Mouse (Mus musculus): ENCODE data around the gene Znhit6. TPM values are rescaled to one million over a fixed set of nuclear protein-coding genes. Genes with fewer than 3 reads are reported as not detected.

Znhit6 gene
- 5.5 and 6.0 TPM in 2 replicates for polyA plus RNA-seq (2012; rRNA removed)

GRCm38 (mm10) chr3:145575743-145576481, at the start of gene Znhit6:
Gene Znhit6 (plus strand): TSS chr3:145576205.

GRCm38 (mm10) chr3:145649852-145650202, 73.8 kb downstream of the Znhit6 start, which contains the start of gene Ccn1:
Gene Ccn1 (minus strand): TSS chr3:145649981.

Other genes starting within 250 kb of the Znhit6 start
- 6.6 and 10.0 TPM in 2 replicates for gene Ccn1, start 73.8 kb downstream of the Znhit6 start, polyA plus RNA-seq (2012; rRNA removed)
- 37.3 and 38.7 TPM in 2 replicates for gene Ddah1, start 182.5 kb downstream of the Znhit6 start, polyA plus RNA-seq (2012; rRNA removed)

All from liver, embryonic 18 days (tissue).